Mouse (Mus musculus) neural tube, postnatal 0 days (tissue): Measurements from ENCODE around the gene Zfp574. TPM values are rescaled to one million over a fixed set of nuclear protein-coding genes. Genes with fewer than 3 reads are reported as not detected.

ENCODE experiments used
- microRNA-seq: library from miRNA; unstranded; fragments of <30 nt; microRNA quantifications from one replicate; pipeline ENCODE4, GENCODE M21; 2016
- polyA plus RNA-seq: library from polyadenylated mRNA; unstranded; fragments of >200 nt; fragmentation: Nextera tagmentation; extraction: Ambion mirVana; gene quantifications from 2 replicates; pipeline ENCODE4 v1.2.1, GENCODE M21; 2015

The Zfp574 gene
- 23.8 and 29.3 TPM in 2 replicates for polyA plus RNA-seq

GRCm38 (mm10) chr7:25071979-25072715 lies at the start of gene Zfp574, which contains the start of gene Grik5:
Gene Zfp574 (plus strand): TSS chr7:25072567.
Gene Grik5 (minus strand): TSS chr7:25072346.

Small RNA genes within 50 kb of the gene (microRNA-seq; reads per million reads assigned to microRNA genes)
- not detected for gene Mir6537

Other genes with a start within 250 kb of the Zfp574 start
- 26.8 and 32.3 TPM in 2 replicates for gene Gm9844, start 210.4 kb upstream of the Zfp574 start, polyA plus RNA-seq
- not detected in 2 replicates for gene Lypd4, start 202.6 kb upstream of the Zfp574 start, polyA plus RNA-seq
- 0.18 and 0.19 TPM in 2 replicates for gene Dmrtc2, start 202.5 kb upstream of the Zfp574 start, polyA plus RNA-seq
- gene Rps19, start 188.2 kb upstream of the Zfp574 start, polyA plus RNA-seq: 1,291 and 1,386 TPM in 2 replicates
- gene Cd79a, start 175.2 kb upstream of the Zfp574 start, polyA plus RNA-seq: 0.36 and 1.2 TPM in 2 replicates
- 50.7 and 62.5 TPM in 2 replicates for gene Arhgef1, start 169.7 kb upstream of the Zfp574 start, polyA plus RNA-seq
- gene Gm4881, start 128.1 kb upstream of the Zfp574 start, polyA plus RNA-seq: 0.53 and 0.74 TPM in 2 replicates
- 567 and 597 TPM in 2 replicates for gene Rabac1, start 99.8 kb upstream of the Zfp574 start, polyA plus RNA-seq
- gene Atp1a3, start 66.6 kb upstream of the Zfp574 start, polyA plus RNA-seq: 758 and 883 TPM in 2 replicates
- gene Grik5, start 221 bp upstream of the Zfp574 start, polyA plus RNA-seq: 21.5 TPM in 2 replicates
- gene Pou2f2, start 107.2 kb downstream of the Zfp574 start, polyA plus RNA-seq: 12.8 and 15.7 TPM in 2 replicates
- 17.0 and 17.9 TPM in 2 replicates for gene Dedd2, start 148.0 kb downstream of the Zfp574 start, polyA plus RNA-seq
- 1.2 and 1.4 TPM in 2 replicates for gene Zfp526, start 148.9 kb downstream of the Zfp574 start, polyA plus RNA-seq
- gene Gsk3a, start 165.3 kb downstream of the Zfp574 start, polyA plus RNA-seq: 25.5 and 26.2 TPM in 2 replicates
- gene Erf, start 178.2 kb downstream of the Zfp574 start, polyA plus RNA-seq: 4.2 and 5.1 TPM in 2 replicates
- gene Cic, start 195.1 kb downstream of the Zfp574 start, polyA plus RNA-seq: 33.1 and 36.9 TPM in 2 replicates
- gene Pafah1b3, start 225.4 kb downstream of the Zfp574 start, polyA plus RNA-seq: 421 and 464 TPM in 2 replicates
- gene Prr19, start 228.8 kb downstream of the Zfp574 start, polyA plus RNA-seq: 2.9 and 3.2 TPM in 2 replicates
- 115 and 128 TPM in 2 replicates for gene Tmem145, start 233.5 kb downstream of the Zfp574 start, polyA plus RNA-seq
- gene Megf8, start 244.6 kb downstream of the Zfp574 start, polyA plus RNA-seq: 16.6 and 21.5 TPM in 2 replicates